Mouse (Mus musculus) midbrain, embryonic 12.5 days (tissue): ENCODE measurements around the gene Fgfr2. TPM values are rescaled to one million over a fixed set of nuclear protein-coding genes. Genes with fewer than 3 reads are reported as not detected.

ENCODE experiments used
- ATAC-seq: fragments of 200-750 bp; cut with Nextera tagmentation; 2 replicates; pipeline ENCODE4 v1.8.0; 2017; ENCODE audit warnings: low read depth, moderate TSS enrichment, moderate library complexity; ENCODE audit not compliant: low FRiP score
- H3K27ac ChIP-seq: fragments of 300-500 bp; sonication (generic); replicated peaks from 2 replicates; pipeline ENCODE4 v1.5.1; 2016; ENCODE audit warnings: mild to moderate bottlenecking
- H3K27me3 ChIP-seq: fragments of 300-500 bp; sonication (generic); 2 replicates; pipeline ENCODE4 v1.6.1; 2016; ENCODE audit warnings: mild to moderate bottlenecking
- H3K36me3 ChIP-seq: fragments of 300-500 bp; sonication (generic); 2 replicates; pipeline ENCODE4 v1.6.1; 2016
- H3K4me1 ChIP-seq: fragments of 300-500 bp; sonication (generic); 2 replicates; pipeline ENCODE4 v1.6.1; 2016
- H3K4me2 ChIP-seq: fragments of 300-500 bp; sonication (generic); replicated peaks from 2 replicates; pipeline ENCODE4 v1.6.1; 2016; ENCODE audit warnings: mild to moderate bottlenecking, moderate library complexity
- H3K4me3 ChIP-seq: fragments of 300-500 bp; sonication (generic); 2 replicates; pipeline ENCODE4 v1.5.1; 2016; ENCODE audit warnings: mild to moderate bottlenecking
- H3K9ac ChIP-seq: fragments of 300-500 bp; sonication (generic); replicated peaks from 2 replicates; pipeline ENCODE4 v1.6.1; 2016; ENCODE audit warnings: mild to moderate bottlenecking, moderate library complexity
- H3K9me3 ChIP-seq: fragments of 300-500 bp; sonication (generic); 2 replicates; pipeline ENCODE4 v1.6.1; 2016; ENCODE audit warnings: mild to moderate bottlenecking
- WGBS: fragments of 180-500 bp; shearing (Covaris S2); methylation state at CpG from one replicate; pipeline ENCODE4 v1.1.7; 2016; 5-methylcytosine and 5-hydroxymethylcytosine counted together
- polyA plus RNA-seq: library from polyadenylated mRNA; unstranded; fragments of >200 nt; fragmentation: Nextera tagmentation; extraction: Ambion mirVana; gene quantifications from 2 replicates; pipeline ENCODE4 v1.2.1, GENCODE M21; 2016

Fgfr2 gene
- polyA plus RNA-seq, 1 experiment from 2014 or later, result 96.5 TPM

DNA sequence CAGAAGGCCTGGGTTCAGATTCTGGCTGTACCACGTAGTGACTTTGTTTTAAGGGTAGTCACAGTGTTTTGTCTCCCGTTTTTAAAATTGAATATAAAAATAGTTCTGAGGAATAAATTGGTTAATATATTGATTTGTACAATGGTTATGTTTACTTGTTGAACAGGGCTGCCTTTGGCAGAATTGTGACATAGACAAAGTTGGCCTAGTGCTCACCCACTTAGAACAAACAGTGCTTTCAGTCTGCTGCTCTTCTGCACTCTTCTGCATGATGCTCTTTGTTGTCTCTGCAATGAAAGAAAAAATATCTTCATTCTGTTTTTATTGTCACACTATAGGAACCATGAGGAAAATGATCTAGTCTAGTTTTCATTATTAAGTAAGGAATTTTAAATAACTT is 184.0 kb downstream of the Fgfr2 start:
- no peak overlapping the region for H3K4me2 ChIP-seq
- H3K9me3 ChIP-seq, result no peaks in the 10 kb centered on the region
- no peak overlapping the region for H3K27ac ChIP-seq
- no peaks in the 10 kb centered on the region for H3K36me3 ChIP-seq
- no peaks in the 10 kb centered on the region for H3K27me3 ChIP-seq
- ATAC-seq, result no peak
- H3K4me1 ChIP-seq, result no peaks in the 10 kb centered on the region
- no peak overlapping the region for H3K9ac ChIP-seq
- H3K4me3 ChIP-seq, result no peak overlapping the region
- WGBS, result 87% methylated on average over 2 of the region's 2 CpGs

DNA sequence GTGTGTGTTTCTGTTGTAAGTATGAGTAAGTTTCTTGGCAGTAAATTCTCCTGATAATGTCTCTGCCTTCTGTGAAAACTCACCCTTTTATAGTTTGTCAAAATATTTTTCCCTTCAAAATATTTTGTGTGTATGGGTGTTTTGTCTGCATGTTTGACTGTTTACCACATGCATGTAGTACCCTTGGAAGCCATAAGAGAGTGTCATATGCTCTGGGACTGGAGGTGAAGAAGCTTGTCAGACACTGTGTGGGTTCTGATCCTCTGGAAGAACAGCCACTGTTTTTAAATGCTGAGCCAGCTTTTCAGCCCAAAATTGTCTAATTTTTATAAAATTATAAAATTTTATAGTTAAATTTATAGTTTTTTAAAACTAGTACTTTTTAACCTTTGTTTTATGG is 188.4 kb downstream of the Fgfr2 start:
- ATAC-seq, result no peak
- Histone ChIP-seq H3K4me2 (no peak overlapping the region), H3K27ac (no peak overlapping the region), H3K4me3 (no peak overlapping the region), H3K36me3 (no peaks in the 10 kb centered on the region), H3K27me3 (no peaks in the 10 kb centered on the region), H3K4me1 (peaks cover 9% of the 10 kb centered on the region), H3K9me3 (no peaks in the 10 kb centered on the region), H3K9ac (no peak overlapping the region)

DNA sequence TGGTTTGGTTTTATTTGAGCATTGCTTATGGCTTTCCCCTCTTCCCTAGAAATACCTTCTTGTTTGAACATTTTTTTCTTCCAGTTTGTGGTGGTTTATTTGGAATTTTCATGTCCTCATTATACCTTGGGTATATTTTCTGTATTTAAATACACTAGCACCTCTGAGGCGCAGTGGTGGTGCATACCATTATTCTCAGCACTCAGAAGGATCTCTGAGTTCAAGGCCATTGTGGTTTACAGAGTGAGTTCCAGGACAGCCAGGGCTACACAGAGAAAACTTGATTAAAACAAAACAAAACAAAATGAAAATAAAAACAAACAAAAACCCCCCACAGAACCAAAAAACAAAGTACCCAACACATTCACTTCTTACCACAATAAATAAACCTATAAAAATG is 189.8 kb downstream of the Fgfr2 start:
- ATAC-seq, result no peak

DNA sequence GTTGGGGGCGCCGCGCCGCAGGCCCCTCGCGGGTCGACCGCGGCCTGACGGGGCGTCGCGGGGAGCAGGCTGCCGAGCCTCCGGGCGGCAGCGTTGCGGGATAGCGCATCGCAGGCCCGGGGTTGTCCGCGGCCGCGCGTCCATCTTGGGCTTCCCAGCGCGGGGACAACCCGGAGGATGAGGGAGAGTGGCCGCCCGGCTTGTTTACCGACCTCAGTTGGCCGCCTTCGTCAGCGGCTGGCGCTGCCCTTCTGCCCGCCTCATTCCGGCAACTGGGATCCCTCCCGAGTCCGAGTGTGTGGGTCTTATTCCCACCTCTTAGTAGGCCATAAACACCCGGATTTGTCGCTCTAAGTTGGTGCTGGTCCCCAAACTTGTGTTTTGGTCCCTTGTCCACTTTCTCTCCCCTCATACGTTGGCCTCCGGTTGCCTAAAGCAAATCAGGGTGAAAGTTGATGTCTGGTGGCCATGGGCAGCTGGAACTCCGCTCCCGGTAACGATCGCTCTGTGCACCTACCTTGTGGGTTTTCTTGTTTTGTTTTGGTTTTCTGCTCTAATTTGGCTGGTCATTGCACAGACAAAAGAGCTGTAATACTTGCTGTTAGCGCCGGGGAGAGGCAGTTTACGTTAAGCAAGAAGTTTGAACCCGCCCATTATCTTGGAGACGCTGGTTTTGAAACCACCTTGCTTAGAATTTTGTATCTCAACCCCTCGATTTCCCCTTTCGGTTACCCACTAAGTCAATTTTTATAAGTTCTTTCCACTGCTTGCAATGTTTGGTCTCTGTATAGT is 191.4 kb downstream of the Fgfr2 start:
- Histone ChIP-seq H3K9me3 (no peaks in the 10 kb centered on the region), H3K27me3 (no peaks in the 10 kb centered on the region), H3K36me3 (no peaks in the 10 kb centered on the region), H3K9ac (peak overlapping the region; percentile 98), H3K4me1 (peaks cover 9% of the 10 kb centered on the region), H3K4me3 (peak overlapping the region; percentile 96), H3K4me2 (peak overlapping the region; percentile 81), H3K27ac (peak overlapping the region; percentile 99)
- ATAC-seq, result no peak
- under 1% methylated on average over 44 of the region's 55 CpGs for WGBS

More for the DNA sequence above, 189.8 kb downstream of the Fgfr2 start:
- Histone ChIP-seq H3K4me1 (peaks cover 9% of the 10 kb centered on the region), H3K27ac (no peak overlapping the region), H3K4me2 (no peak overlapping the region), H3K27me3 (no peaks in the 10 kb centered on the region), H3K4me3 (no peak overlapping the region), H3K9me3 (no peaks in the 10 kb centered on the region), H3K9ac (no peak overlapping the region), H3K36me3 (no peaks in the 10 kb centered on the region)
- 100% methylated on average over 1 of the region's 1 CpGs for WGBS

DNA sequence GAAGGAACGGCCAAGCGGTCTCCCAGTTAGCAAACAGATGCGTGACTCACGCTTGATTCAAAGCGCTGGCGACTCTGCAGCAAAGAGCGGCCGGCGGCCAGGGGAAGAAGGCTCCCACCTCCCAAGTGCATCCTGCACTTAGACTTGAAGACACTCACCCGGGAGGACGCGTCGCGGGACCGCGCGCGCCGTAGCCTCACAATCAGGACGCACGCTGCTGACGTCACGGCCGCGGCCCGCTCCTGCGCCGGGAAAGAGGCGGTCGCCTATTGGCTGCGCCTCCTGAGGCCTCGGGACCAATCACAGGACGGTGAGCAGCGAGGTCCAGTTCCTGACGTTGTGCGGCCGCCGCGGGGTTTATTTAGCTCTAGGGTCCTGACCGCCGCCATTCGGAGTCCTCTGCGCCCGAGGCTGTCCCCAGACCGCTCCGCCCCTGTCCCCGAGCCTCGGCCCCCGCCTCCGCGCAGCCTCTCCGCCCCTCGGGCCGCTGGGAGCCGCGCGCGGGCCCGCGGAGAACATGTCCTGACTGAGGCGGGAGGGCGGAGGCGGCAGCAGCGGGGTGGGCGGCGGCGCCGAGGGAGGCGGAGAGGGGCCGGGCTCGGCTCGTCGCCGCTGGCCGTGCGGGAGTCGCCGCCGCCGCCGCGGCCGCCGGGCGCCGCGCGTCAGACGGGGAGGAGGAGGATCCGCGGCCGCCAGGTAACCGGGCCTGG is 192.1 kb downstream of the Fgfr2 start, which contains the start of gene Zranb1:
TSS of gene Zranb1 (plus strand) at position 293 of the 710 bp plus-strand sequence.
- Histone ChIP-seq H3K4me1 (peaks cover 9% of the 10 kb centered on the region), H3K9ac (peak within 1 kb of the TSS; percentile 98), H3K27me3 (no peaks in the 10 kb centered on the region; the same call in 1 of the 2 replicates), H3K27ac (peak within 1 kb of the TSS; percentile 99), H3K9me3 (no peaks in the 10 kb centered on the region), H3K4me3 (peak within 1 kb of the TSS; percentile 96), H3K36me3 (no peaks in the 10 kb centered on the region), H3K4me2 (peak within 1 kb of the TSS; percentile 81)
- ATAC-seq, result peak; percentile 100
- WGBS, result under 1% methylated on average over 73 of the region's 93 CpGs

DNA sequence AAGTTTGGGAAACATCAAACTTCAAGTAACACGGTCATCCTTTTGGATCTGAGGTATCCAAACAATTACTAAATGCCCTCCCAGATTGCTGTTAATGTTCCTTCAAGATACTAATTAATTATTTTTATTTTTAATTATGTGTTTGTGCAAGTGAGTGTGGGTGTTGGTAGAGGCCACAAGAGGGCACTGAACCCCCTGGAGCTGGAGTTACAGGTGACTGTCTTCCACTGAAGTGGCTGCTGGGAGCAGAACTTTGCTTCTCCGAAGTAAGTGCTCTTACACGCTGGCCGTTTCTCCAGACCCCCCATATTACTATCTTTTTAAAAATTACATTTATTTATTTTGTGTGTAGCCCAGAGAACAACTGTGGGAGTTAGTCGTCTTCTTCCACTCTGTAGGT is 193.1 kb downstream of the Fgfr2 start:
- H3K4me2 ChIP-seq, result peak overlapping the region; percentile 61
- H3K27me3 ChIP-seq, result peaks cover 6% of the 10 kb centered on the region; the same call in 1 of the 2 replicates
- no peaks in the 10 kb centered on the region for H3K9me3 ChIP-seq
- no peak overlapping the region for H3K27ac ChIP-seq
- H3K9ac ChIP-seq, result peak overlapping the region; percentile 73; the same call in 1 of the 2 replicates
- no peak for ATAC-seq
- H3K36me3 ChIP-seq, result no peaks in the 10 kb centered on the region
- H3K4me1 ChIP-seq, result peaks cover 9% of the 10 kb centered on the region
- WGBS, result 90% methylated on average over 5 of the region's 5 CpGs
- H3K4me3 ChIP-seq, result peak overlapping the region; percentile 96

DNA sequence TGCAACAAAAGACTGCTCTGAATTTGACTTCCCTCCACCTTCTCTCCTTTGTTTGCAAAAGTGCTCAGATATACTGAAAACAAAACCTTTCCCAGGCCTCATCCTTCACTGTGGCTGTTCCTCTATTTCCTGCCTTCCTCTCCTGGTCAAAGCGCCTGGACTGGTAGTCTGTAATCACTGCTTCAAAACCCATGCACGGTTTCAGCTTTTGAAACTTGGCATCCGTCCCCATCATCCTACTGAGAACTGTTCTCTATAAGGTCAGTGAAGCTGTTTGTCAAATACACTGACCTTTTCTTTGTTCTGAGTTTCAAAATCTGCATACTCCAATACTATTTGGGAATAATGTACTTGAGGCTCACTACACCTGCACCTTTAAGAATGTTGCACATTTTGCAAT is 195.9 kb downstream of the Fgfr2 start:
- Histone ChIP-seq H3K4me2 (no peak overlapping the region), H3K27me3 (peaks cover 6% of the 10 kb centered on the region; the same call in 1 of the 2 replicates), H3K4me3 (no peak overlapping the region), H3K4me1 (peaks cover under 1% of the 10 kb centered on the region), H3K27ac (no peak overlapping the region), H3K36me3 (no peaks in the 10 kb centered on the region), H3K9me3 (no peaks in the 10 kb centered on the region), H3K9ac (no peak overlapping the region)
- ATAC-seq, result no peak
- whole genome bisulfite sequencing, result 66% methylated on average over 3 of the region's 3 CpGs

DNA sequence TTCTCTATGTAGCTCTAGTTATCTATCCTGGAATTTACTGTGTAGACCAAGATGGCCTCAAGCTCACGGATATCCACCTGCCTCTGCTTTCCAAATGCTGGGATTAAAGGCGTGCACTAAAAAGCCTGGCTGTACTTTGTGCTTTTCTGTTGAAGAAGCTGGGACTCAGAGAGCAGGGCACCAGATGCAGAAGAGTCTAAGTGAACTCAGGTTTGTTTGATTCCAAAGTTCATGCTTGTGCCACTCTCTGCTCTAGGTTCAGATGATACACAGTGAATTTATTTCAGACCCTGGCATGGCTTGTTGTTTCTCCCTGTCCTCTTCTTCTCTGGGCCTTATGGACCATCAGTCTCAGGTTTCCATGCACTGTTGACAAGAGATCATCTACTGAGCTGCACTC is 197.9 kb downstream of the Fgfr2 start:
- ATAC-seq, result no peak
- H3K27ac ChIP-seq, result no peak overlapping the region
- 68% methylated on average over 2 of the region's 2 CpGs for WGBS
- H3K4me1 ChIP-seq, result no peaks in the 10 kb centered on the region
- peaks cover 6% of the 10 kb centered on the region; the same call in 1 of the 2 replicates for H3K27me3 ChIP-seq
- H3K4me3 ChIP-seq, result no peak overlapping the region
- H3K9ac ChIP-seq, result no peak overlapping the region
- no peaks in the 10 kb centered on the region for H3K36me3 ChIP-seq
- H3K4me2 ChIP-seq, result no peak overlapping the region
- H3K9me3 ChIP-seq, result no peaks in the 10 kb centered on the region

DNA sequence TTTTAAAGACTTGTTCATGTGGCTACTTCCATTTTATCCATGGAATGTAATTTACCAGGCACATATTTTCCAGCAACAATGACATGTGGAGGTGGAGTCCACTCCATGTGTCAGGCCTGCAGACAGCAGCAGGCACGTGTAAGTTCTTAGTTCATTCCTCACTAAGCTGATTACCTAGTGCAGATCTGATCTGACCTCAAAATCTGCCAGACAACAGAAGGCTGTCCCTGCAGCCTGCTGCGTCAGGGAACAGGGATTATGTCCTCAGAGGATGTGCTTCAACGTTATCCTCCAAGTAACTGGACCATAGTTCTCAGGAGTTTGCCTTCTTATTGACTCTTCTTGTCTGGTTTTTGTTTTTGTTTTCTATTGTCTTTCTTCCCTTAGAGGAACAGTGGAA is 201.2 kb downstream of the Fgfr2 start:
- WGBS, result 18% methylated on average over 3 of the region's 3 CpGs
- no peak for ATAC-seq

DNA sequence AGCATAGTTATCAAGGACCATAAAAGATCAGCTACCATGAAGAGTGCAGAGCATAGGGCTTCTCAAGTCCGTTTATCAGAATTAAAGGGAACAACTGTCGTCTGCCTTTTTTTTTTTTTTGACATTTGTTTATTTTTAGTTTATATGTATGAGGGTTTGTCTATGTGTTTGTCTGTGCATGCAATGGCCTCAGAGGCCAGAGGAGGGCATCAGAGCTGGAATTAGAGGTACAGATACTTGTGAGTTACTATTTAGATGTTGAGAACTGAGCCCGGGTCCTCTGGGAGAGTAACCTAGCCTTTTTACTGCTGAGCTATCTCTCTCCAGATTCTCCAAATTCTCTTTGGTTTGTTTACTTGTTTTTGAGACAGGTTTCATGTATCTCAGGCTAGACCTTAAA is 219.4 kb downstream of the Fgfr2 start:
- WGBS, result 92% methylated on average over 3 of the region's 3 CpGs
- no peak overlapping the region for H3K4me3 ChIP-seq
- H3K27ac ChIP-seq, result no peak overlapping the region
- H3K9me3 ChIP-seq, result 0 out of 2 replicates have a peak, but pooled peaks cover 6% of the 10 kb centered on the region
- no peak overlapping the region for H3K9ac ChIP-seq
- no peaks in the 10 kb centered on the region for H3K27me3 ChIP-seq
- H3K4me2 ChIP-seq, result no peak overlapping the region
- no peak for ATAC-seq
- H3K4me1 ChIP-seq, result no peaks in the 10 kb centered on the region
- H3K36me3 ChIP-seq, result no peaks in the 10 kb centered on the region

More for the DNA sequence above, 201.2 kb downstream of the Fgfr2 start:
- Histone ChIP-seq H3K27ac (no peak overlapping the region), H3K4me2 (no peak overlapping the region), H3K27me3 (peaks cover 6% of the 10 kb centered on the region; the same call in 1 of the 2 replicates), H3K9ac (no peak overlapping the region), H3K9me3 (no peaks in the 10 kb centered on the region), H3K36me3 (no peaks in the 10 kb centered on the region), H3K4me3 (no peak overlapping the region), H3K4me1 (no peaks in the 10 kb centered on the region)

DNA sequence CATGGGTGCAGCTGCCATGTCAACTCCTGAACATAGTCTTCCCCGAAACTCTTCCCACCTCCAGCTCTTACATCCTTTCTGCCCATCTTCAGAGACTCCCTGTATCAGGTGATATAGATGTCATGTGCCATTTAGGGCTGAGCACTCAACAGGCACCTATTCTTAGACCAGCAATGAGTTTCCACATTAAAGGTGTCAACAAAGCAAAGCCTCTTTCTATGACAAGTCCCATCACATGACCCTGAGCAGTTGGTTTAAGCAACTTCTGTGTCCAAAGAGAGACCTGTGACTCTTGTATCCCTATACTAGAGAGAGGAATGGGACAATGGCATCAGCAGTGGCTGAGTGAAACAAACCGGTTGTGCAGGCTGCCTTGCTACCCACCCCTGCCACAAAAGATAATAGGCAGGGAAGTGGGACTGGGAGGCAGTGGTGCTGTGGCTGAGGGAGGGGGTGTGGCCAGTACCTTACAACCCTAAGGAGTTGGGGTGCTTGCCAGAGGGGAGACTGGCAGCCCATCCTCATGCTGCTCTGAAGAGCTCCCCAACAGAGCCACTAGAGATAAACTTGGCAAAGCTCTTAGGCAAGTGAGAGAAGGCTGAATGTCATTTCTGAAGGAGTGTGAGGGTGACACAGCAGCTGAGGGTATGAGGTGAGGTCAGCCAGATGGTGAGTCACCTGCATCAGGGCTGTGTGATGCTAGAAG is 222.2 kb downstream of the Fgfr2 start:
- Histone ChIP-seq H3K4me2 (no peak overlapping the region), H3K27ac (no peak overlapping the region), H3K4me1 (no peaks in the 10 kb centered on the region), H3K4me3 (no peak overlapping the region), H3K9ac (no peak overlapping the region), H3K9me3 (no peaks in the 10 kb centered on the region), H3K36me3 (no peaks in the 10 kb centered on the region), H3K27me3 (no peaks in the 10 kb centered on the region)
- WGBS, result 69% methylated on average over 2 of the region's 2 CpGs
- no peak for ATAC-seq

DNA sequence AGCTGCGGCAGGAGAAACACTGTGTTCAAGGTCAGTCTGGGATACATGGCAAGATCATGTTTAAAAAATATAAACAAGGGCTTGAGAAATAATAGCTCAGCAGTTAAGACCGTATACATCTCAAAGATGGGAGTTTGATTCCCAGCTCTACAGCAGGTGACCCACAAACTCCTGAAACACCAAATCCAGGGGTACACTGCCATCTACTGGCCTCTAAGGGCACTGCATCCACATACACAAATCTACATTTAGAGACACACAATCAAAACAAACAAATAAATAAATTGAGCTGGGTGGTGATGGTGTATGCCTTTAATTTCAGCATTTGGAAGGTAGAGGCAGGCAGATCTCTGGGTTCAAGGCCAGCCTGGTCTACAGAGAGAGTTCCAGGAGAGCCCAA is 224.9 kb downstream of the Fgfr2 start:
- H3K4me3 ChIP-seq, result no peak overlapping the region
- no peaks in the 10 kb centered on the region for H3K36me3 ChIP-seq
- no peak overlapping the region for H3K27ac ChIP-seq
- no peaks in the 10 kb centered on the region for H3K4me1 ChIP-seq
- no peak overlapping the region for H3K4me2 ChIP-seq
- no peaks in the 10 kb centered on the region for H3K9me3 ChIP-seq
- no peak for ATAC-seq
- 92% methylated on average over 2 of the region's 2 CpGs for WGBS
- H3K27me3 ChIP-seq, result no peaks in the 10 kb centered on the region
- H3K9ac ChIP-seq, result no peak overlapping the region
